Mouse (Mus musculus) testis, adult 10 weeks (tissue): ENCODE measurements around the gene Tekt4. TPM values are rescaled to one million over a fixed set of nuclear protein-coding genes. Genes with fewer than 3 reads are reported as not detected.

Source experiments
- polyA plus RNA-seq: library from polyadenylated mRNA; stranded (reverse); fragments of 350-450 nt; fragmentation: Illumina TruSeq; extraction: RNeasy Lipid Tissue Mini Kit (QIAGEN cat#74804); gene quantifications from one replicate; pipeline ENCODE4 v1.2.3, GENCODE M21; 2014; ENCODE audit warnings: low read depth, low replicate concordance

The Tekt4 gene
- polyA plus RNA-seq = 6.4 TPM

DNA sequence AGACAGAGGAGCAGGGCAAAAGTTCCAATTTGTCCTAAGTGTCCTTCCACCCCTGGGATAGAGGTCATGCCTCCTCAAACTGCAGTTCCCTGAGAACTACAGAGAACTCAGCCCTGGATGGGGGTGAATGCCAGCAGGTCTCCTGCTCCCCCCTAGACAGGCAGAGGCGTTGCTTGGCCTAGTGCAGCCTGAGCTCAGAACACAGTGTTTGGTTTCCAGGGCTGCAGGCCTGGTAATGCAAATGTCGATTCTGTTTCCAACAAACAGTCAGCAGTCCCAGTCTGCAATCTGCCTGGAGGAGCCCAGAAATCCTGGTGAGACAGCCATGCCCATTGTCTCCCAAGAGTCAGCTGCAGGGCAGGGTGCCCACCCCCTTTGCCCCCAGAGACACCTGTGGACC lies at the start of gene Tekt4:
Gene Tekt4, plus strand, starts transcription at position 344 of the 400 bp plus-strand sequence.

DNA sequence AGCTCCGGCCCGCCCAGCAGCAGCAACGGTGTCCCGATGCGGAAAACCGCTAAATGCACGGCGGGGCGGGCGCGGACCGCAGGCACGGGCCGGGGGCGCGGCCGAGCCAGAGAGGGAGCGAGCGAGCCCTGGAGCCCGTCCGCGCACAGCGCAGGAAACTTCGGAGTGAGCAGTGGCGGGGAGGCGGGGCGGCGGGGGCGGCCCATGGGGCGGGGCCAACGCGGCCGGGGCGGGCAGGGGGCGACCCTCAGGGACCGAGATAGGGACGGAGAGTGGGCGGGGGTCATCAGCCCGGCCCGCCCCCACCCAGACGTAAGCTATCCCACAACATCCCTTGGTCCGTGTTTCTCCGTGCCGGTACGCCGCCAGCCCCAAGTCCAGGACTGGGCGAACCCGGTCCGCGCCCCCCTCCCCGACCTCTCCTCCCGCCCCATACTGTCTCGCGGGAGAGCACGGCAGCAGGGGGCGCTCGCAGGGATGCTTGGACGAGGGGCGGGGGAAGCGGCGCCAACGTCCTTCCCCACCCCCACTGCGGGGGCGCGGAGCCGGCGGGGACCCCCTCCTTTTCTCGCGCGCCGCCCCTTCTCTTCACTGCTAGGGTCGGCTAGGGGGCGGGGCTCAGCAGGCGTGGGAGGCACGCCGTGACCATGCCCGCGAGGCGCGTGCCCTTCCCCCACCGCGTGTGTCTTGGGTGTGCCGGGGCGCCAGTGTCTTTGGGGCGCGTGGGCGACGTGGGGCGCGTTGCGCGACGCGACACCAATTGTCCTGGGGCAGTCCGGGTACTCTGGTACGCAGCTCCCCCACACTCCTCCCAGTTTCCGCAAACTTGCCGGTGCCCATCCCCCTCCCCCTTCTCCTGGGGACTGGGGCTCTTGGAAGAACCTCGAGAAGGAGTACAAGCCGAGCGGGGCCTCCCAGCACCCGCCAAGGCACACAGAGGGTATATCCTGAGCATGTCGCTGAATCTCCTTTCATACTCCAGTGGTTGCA lies 20.5 kb upstream of the Tekt4 start, which contains the start of gene Cacna1h:
Gene Cacna1h, minus strand, starts transcription at position 167 of the 990 bp plus-strand sequence.

DNA sequence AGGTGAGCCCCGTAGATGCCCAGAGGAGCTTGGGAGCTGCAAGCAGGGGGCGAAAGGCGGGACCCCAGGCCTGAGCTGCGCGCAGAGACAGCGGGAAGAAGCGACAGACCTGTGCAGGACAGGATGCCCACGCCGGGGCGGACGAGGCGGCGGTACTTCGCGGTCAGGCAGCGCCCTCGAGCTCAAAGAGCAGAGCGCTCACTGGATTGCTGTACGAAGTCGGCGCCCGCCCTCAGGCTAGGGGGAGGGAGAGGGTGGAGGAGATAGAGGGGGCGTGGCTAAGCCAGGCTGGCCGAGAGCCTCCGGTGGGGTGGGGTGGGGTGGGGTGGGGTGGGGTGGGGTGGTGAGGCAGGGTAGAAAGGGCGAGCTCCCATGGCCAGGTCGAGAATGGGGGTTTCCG lies 42.6 kb downstream of the Tekt4 start, which contains the start of gene Sstr5:
Gene Sstr5, minus strand, starts transcription at position 276 of the 400 bp plus-strand sequence.

Other genes starting within 250 kb of the Tekt4 start
- 2.9 TPM for gene Gnptg, start 214.5 kb upstream of the Tekt4 start, polyA plus RNA-seq
- 6.2 TPM for gene Tsr3, start 214.4 kb upstream of the Tekt4 start, polyA plus RNA-seq
- gene Baiap3, start 198.3 kb upstream of the Tekt4 start, polyA plus RNA-seq = 0.20 TPM
- gene Ube2i, start 180.0 kb upstream of the Tekt4 start, polyA plus RNA-seq = 461 TPM
- not detected for gene Prss34, start 156.2 kb upstream of the Tekt4 start, polyA plus RNA-seq
- not detected for gene Prss28, start 146.0 kb upstream of the Tekt4 start, polyA plus RNA-seq
- not detected for gene Prss29, start 136.0 kb upstream of the Tekt4 start, polyA plus RNA-seq
- not detected for gene Tpsab1, start 109.1 kb upstream of the Tekt4 start, polyA plus RNA-seq
- gene Tpsb2, start 88.3 kb upstream of the Tekt4 start, polyA plus RNA-seq = not detected
- not detected for gene Tpsg1, start 85.3 kb upstream of the Tekt4 start, polyA plus RNA-seq
- 3.0 TPM for gene Cacna1h, start 20.8 kb upstream of the Tekt4 start, polyA plus RNA-seq
- not detected for gene Sstr5, start 42.7 kb downstream of the Tekt4 start, polyA plus RNA-seq
- 4.2 TPM for gene Sox8, start 116.1 kb downstream of the Tekt4 start, polyA plus RNA-seq
- 2.4 TPM for gene Lmf1, start 124.5 kb downstream of the Tekt4 start, polyA plus RNA-seq